Mouse (Mus musculus) liver, embryonic 14.5 days (tissue): ENCODE measurements around the gene Serpina3f. TPM values are rescaled to one million over a fixed set of nuclear protein-coding genes. Genes with fewer than 3 reads are reported as not detected.

ENCODE experiments used
- ATAC-seq: fragments of 200-750 bp; cut with Nextera tagmentation; 2 replicates; pipeline ENCODE4 v1.8.0; 2017; ENCODE audit warnings: moderate number of reproducible peaks, mild to moderate bottlenecking, moderate library complexity; ENCODE audit not compliant: insufficient read depth
- DNase-seq, 3 experiments: peaks; one replicate each; pipeline ENCODE4 v3.0.0-alpha.2; 2012 to 2013; ENCODE audit warnings: low read depth in 3 of 3, low spot score in 3 of 3
- H3K27ac ChIP-seq: fragments of 300-500 bp; sonication (generic); 2 replicates; pipeline ENCODE4 v1.5.1; 2014; ENCODE audit warnings: moderate library complexity, mild to moderate bottlenecking, control low read depth, inconsistent platforms
- H3K27me3 ChIP-seq: fragments of 300-500 bp; sonication (generic); 2 replicates; pipeline ENCODE4 v1.6.1; 2014; ENCODE audit warnings: mild to moderate bottlenecking, low read length, moderate library complexity; ENCODE audit not compliant: control insufficient read depth, insufficient read depth
- H3K36me3 ChIP-seq: fragments of 300-500 bp; sonication (generic); replicated peaks from 2 replicates; pipeline ENCODE4 v1.6.1; 2014; ENCODE audit warnings: low read depth; ENCODE audit not compliant: control insufficient read depth, insufficient read depth
- H3K4me1 ChIP-seq, 2 experiments: fragments of 200-500 bp in 1 of 2; fragments of 300-500 bp in 1 of 2; sonication (generic) in 1 of 2; replicated peaks; 2 replicates each; pipeline ENCODE4 v1.6.1; 2012 to 2014; ENCODE audit warnings: antibody characterized with exemption in 1 of 2, inconsistent platforms in 1 of 2, low read length in 1 of 2; ENCODE audit not compliant: control insufficient read depth in 2 of 2, insufficient read depth in 2 of 2
- H3K4me2 ChIP-seq: fragments of 300-500 bp; sonication (generic); 2 replicates; pipeline ENCODE4 v1.6.1; 2014; ENCODE audit warnings: low read depth, mild to moderate bottlenecking, control low read depth, moderate library complexity
- H3K4me3 ChIP-seq, 2 experiments: fragments of 200-500 bp in 1 of 2; fragments of 300-500 bp in 1 of 2; sonication (generic) in 1 of 2; 2 replicates each; pipeline ENCODE4 v1.5.1; 2012 to 2014; ENCODE audit warnings: low read depth in 2 of 2, low read length in 2 of 2, mild to moderate bottlenecking in 2 of 2, control low read depth in 1 of 2, inconsistent platforms in 1 of 2, moderate library complexity in 1 of 2; ENCODE audit not compliant: insufficient read depth in 1 of 2
- H3K9ac ChIP-seq: fragments of 300-500 bp; sonication (generic); replicated peaks from 2 replicates; pipeline ENCODE4 v1.6.1; 2014; ENCODE audit warnings: mild to moderate bottlenecking, control low read depth, moderate library complexity
- H3K9me3 ChIP-seq: fragments of 300-500 bp; sonication (generic); 2 replicates; pipeline ENCODE4 v1.6.1; 2016; ENCODE audit warnings: low read length, mixed read lengths; ENCODE audit not compliant: control insufficient read depth
- CTCF ChIP-seq: IDR thresholded peaks from 2 replicates; pipeline ENCODE4 v1.5.1; 2016; ENCODE audit warnings: antibody characterized with exemption, low read depth, control low read depth
- EP300 ChIP-seq: IDR thresholded peaks from 2 replicates; pipeline ENCODE4 v1.6.1; 2016; ENCODE audit warnings: antibody characterized with exemption, low read depth
- WGBS: fragments of 180-500 bp; shearing (Covaris S2); extraction: QIAGEN DNeasy Blood & Tissue Kit; methylation state at CpG from one replicate; pipeline ENCODE4 v1.1.7; 2014; ENCODE audit not compliant: insufficient replicate concordance; 5-methylcytosine and 5-hydroxymethylcytosine counted together
- polyA plus RNA-seq, 2 experiments: library from polyadenylated mRNA; depleted of rRNA in 1 of 2; stranded (reverse) in 1 of 2; unstranded in 1 of 2; fragments of >200 nt; fragmentation: Nextera tagmentation in 1 of 2; extraction: Ambion mirVana in 1 of 2; gene quantifications; 2 replicates each; pipeline versions ENCODE4 v1.2.1 to v1.2.3; 2012 to 2014

The Serpina3f gene
- polyA plus RNA-seq (2012; rRNA removed) (0.08 and 0.11 TPM in 2 replicates), polyA plus RNA-seq (2014; fragmentation: Nextera tagmentation; extraction: Ambion mirVana) (0.24 TPM in 2 replicates)

DNA sequence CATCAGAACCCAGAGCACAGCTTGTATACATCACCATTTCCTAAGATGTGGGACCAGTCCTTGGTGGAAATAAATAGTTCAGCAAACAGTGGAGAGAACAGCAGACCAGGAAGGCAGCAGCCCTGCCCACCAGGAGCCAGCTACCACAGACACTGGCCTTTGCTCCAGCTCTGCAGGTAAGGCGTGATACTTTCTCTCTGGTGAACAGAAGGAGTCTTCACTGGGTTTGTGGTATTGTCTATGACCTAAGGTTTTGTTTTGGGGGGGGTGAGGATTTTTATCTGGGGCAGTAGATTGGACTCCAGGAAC, at the start of gene Serpina3f:
Gene Serpina3f, plus strand, starts transcription at position 100 of the 309 bp plus-strand sequence.
- Histone ChIP-seq H3K27me3 (no peaks in the 10 kb centered on the region), H3K36me3 (no peaks in the 10 kb centered on the region), H3K4me3 (no peak within 1 kb of the TSS), H3K4me2 (no peak within 1 kb of the TSS), H3K4me1 (no peaks in the 10 kb centered on the region), H3K9ac (no peak within 1 kb of the TSS), H3K9me3 (no peaks in the 10 kb centered on the region), H3K27ac (no peak within 1 kb of the TSS)
- WGBS, result 44% methylated on average over 1 of the region's 1 CpGs
- no peak for ATAC-seq
- TF ChIP-seq EP300 (no peak), CTCF (no peak)
- DNase-seq, result no peak

- DNase-seq (no peak), ATAC-seq (no peak)
- WGBS, result 26% methylated on average over 3 of the region's 3 CpGs
- Histone ChIP-seq H3K4me2 (no peak overlapping the region), H3K36me3 (no peaks in the 10 kb centered on the region), H3K4me1 (no peaks in the 10 kb centered on the region), H3K27me3 (no peaks in the 10 kb centered on the region), H3K4me3 (no peak overlapping the region), H3K9ac (no peak overlapping the region), H3K27ac (no peak overlapping the region), H3K9me3 (no peaks in the 10 kb centered on the region)
- TF ChIP-seq CTCF (no peak), EP300 (no peak)
Observed at GRCm38 (mm10) chr12:104174747-104175146, 39.6 kb upstream of the Serpina3f start.

DNA sequence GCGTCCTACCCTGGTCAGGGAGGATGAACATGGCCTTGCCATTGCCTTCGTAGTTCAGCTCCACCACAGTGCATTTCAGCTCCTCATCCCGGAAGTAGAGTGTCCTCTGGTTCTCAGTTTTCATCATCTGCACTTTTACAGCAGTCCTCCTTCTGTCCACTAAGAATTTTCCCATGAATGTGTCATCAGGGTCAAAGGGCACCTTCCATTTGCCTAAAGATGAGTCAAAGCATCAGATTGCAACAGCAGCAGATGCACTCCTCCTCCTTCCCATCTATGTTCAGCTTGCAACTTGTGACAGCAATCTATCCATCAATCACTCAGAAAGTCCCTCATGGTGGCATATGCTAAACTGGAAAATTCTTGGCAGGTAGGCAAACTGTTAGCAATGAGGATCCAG, 38.7 kb upstream of the Serpina3f start:
- no peak overlapping the region for H3K4me3 ChIP-seq
- H3K27ac ChIP-seq, result no peak overlapping the region
- no peaks in the 10 kb centered on the region for H3K9me3 ChIP-seq
- TF ChIP-seq CTCF (no peak), EP300 (no peak)
- H3K27me3 ChIP-seq, result no peaks in the 10 kb centered on the region
- no peaks in the 10 kb centered on the region for H3K4me1 ChIP-seq
- ATAC-seq, result no peak
- no peaks in the 10 kb centered on the region for H3K36me3 ChIP-seq
- WGBS, result 33% methylated on average over 3 of the region's 3 CpGs
- no peak for DNase-seq
- H3K4me2 ChIP-seq, result no peak overlapping the region
- no peak overlapping the region for H3K9ac ChIP-seq

- H3K27ac ChIP-seq, result no peak overlapping the region
- DNase-seq (no peak), ATAC-seq (no peak)
- H3K9ac ChIP-seq, result no peak overlapping the region
- H3K36me3 ChIP-seq, result no peaks in the 10 kb centered on the region
- no peak overlapping the region for H3K4me3 ChIP-seq
- H3K27me3 ChIP-seq, result no peaks in the 10 kb centered on the region
- no peak overlapping the region for H3K4me2 ChIP-seq
- H3K9me3 ChIP-seq, result no peaks in the 10 kb centered on the region
- TF ChIP-seq EP300, result no peak
- TF ChIP-seq CTCF, result no peak
- H3K4me1 ChIP-seq, result no peaks in the 10 kb centered on the region
Observed at GRCm38 (mm10) chr12:104178577-104178976, 35.8 kb upstream of the Serpina3f start.

- no peaks in the 10 kb centered on the region for H3K36me3 ChIP-seq
- no peak overlapping the region for H3K27ac ChIP-seq
- ATAC-seq (no peak), DNase-seq (no peak)
- TF ChIP-seq EP300, result no peak
- no peaks in the 10 kb centered on the region for H3K27me3 ChIP-seq
- H3K9me3 ChIP-seq, result no peaks in the 10 kb centered on the region
- 46% methylated on average over 2 of the region's 2 CpGs for WGBS
- H3K4me1 ChIP-seq, result no peaks in the 10 kb centered on the region
- no peak overlapping the region for H3K9ac ChIP-seq
- no peak overlapping the region for H3K4me3 ChIP-seq
- no peak overlapping the region for H3K4me2 ChIP-seq
Observed at GRCm38 (mm10) chr12:104178987-104179386, 35.4 kb upstream of the Serpina3f start.

- H3K4me1 ChIP-seq, result no peaks in the 10 kb centered on the region
- H3K4me2 ChIP-seq, result no peak overlapping the region
- H3K27me3 ChIP-seq, result no peaks in the 10 kb centered on the region
- ATAC-seq (no peak), DNase-seq (no peak)
- TF ChIP-seq CTCF, result no peak
- no peak for TF ChIP-seq EP300
- no peaks in the 10 kb centered on the region for H3K9me3 ChIP-seq
- H3K9ac ChIP-seq, result no peak overlapping the region
- H3K27ac ChIP-seq, result no peak overlapping the region
- 44% methylated on average over 4 of the region's 4 CpGs for WGBS
- H3K36me3 ChIP-seq, result no peaks in the 10 kb centered on the region
- H3K4me3 ChIP-seq, result no peak overlapping the region
Observed at GRCm38 (mm10) chr12:104185046-104185445, 29.3 kb upstream of the Serpina3f start.
